Mouse (Mus musculus) MEL (cell line): ENCODE results near the gene Ccdc9b. TPM values are rescaled to one million over a fixed set of nuclear protein-coding genes. Genes with fewer than 3 reads are reported as not detected.

Experiments used
- DNase-seq: peaks from one replicate; pipeline ENCODE4 v3.0.0; 2011; ENCODE audit warnings: low read depth, low spot score
- H3K27ac ChIP-seq: 2 replicates; pipeline ENCODE4 v1.5.1; 2012; ENCODE audit warnings: low read depth, mild to moderate bottlenecking, control low read depth, low read length, moderate library complexity; ENCODE audit not compliant: control insufficient read depth
- H3K27me3 ChIP-seq, 2 experiments: fragments of 150-350 bp in 1 of 2; sonication (generic) in 1 of 2; 2 replicates each; pipeline ENCODE4 v1.6.1; 2012; ENCODE audit warnings: low read length in 2 of 2, mild to moderate bottlenecking in 2 of 2, improper control_type of control experiment in 1 of 2, moderate library complexity in 1 of 2; ENCODE audit not compliant: insufficient read depth in 2 of 2, control insufficient read depth in 1 of 2
- H3K36me3 ChIP-seq, 2 experiments: 2 replicates each; pipeline ENCODE4 v1.6.1; 2012 to 2014; ENCODE audit warnings: low read length in 2 of 2, improper control_type of control experiment in 1 of 2, inconsistent platforms in 1 of 2, mild to moderate bottlenecking in 1 of 2; ENCODE audit not compliant: insufficient read depth in 2 of 2, control insufficient read depth in 1 of 2
- H3K4me1 ChIP-seq, 2 experiments: fragments of 150-350 bp in 1 of 2; sonication (generic) in 1 of 2; 2 replicates each; pipeline ENCODE4 v1.6.1; 2012; ENCODE audit warnings: low read length in 2 of 2, improper control_type of control experiment in 1 of 2, mild to moderate bottlenecking in 1 of 2; ENCODE audit not compliant: insufficient read depth in 2 of 2, control insufficient read depth in 1 of 2
- H3K4me3 ChIP-seq, 2 experiments: fragments of 150-350 bp in 1 of 2; sonication (generic) in 1 of 2; 2 replicates each; pipeline ENCODE4 v1.5.1; 2012; ENCODE audit warnings: low read depth in 2 of 2, low read length in 2 of 2, mild to moderate bottlenecking in 2 of 2, moderate library complexity in 2 of 2, control low read depth in 1 of 2, improper control_type of control experiment in 1 of 2; ENCODE audit not compliant: control insufficient read depth in 1 of 2, insufficient read depth in 1 of 2
- H3K79me2 ChIP-seq: 2 replicates; pipeline ENCODE4 v1.6.1; 2012; ENCODE audit warnings: mild to moderate bottlenecking, low read length, moderate library complexity; ENCODE audit not compliant: control insufficient read depth, poor library complexity, insufficient read depth
- H3K9ac ChIP-seq: 2 replicates; pipeline ENCODE4 v1.6.1; 2012; ENCODE audit warnings: low read depth, mild to moderate bottlenecking, control low read depth, low read length, moderate library complexity; ENCODE audit not compliant: control insufficient read depth, poor library complexity, severe bottlenecking
- H3K9me3 ChIP-seq: fragments of 150-350 bp; sonication (generic); replicated peaks from 2 replicates; pipeline ENCODE4 v1.6.1; 2012; ENCODE audit warnings: mild to moderate bottlenecking, low read length, improper control_type of control experiment, moderate library complexity; ENCODE audit not compliant: insufficient read depth
- BHLHE40 ChIP-seq: IDR thresholded peaks from 2 replicates; pipeline ENCODE4 v1.6.1; 2012; ENCODE audit warnings: low read depth, mild to moderate bottlenecking, inconsistent platforms, low read length, improper control_type of control experiment, borderline replicate concordance
- CHD1 ChIP-seq: IDR thresholded peaks from 2 replicates; pipeline ENCODE4 v1.6.1; 2012; ENCODE audit warnings: low read depth, mild to moderate bottlenecking, inconsistent platforms, low read length, improper control_type of control experiment
- CHD2 ChIP-seq: IDR thresholded peaks from 2 replicates; pipeline ENCODE4 v1.6.1; 2011; ENCODE audit warnings: low read length, improper control_type of control experiment
- CTCF ChIP-seq, 3 experiments: IDR thresholded peaks in 2 of 3; conservative IDR thresholded peaks in 1 of 3; 2 replicates each; pipeline ENCODE4 v1.5.1; 2011 to 2012; ENCODE audit warnings: low read length in 3 of 3, low read depth in 2 of 3, mild to moderate bottlenecking in 2 of 3, improper control_type of control experiment in 1 of 3, inconsistent platforms in 1 of 3, mixed read lengths in 1 of 3, moderate library complexity in 1 of 3; ENCODE audit not compliant: control insufficient read depth in 1 of 3, insufficient read depth in 1 of 3, poor library complexity in 1 of 3, severe bottlenecking in 1 of 3
- E2F4 ChIP-seq: IDR thresholded peaks from 2 replicates; pipeline ENCODE4 v1.6.1; 2011; ENCODE audit warnings: low read depth, low read length, improper control_type of control experiment, borderline replicate concordance
- ELF1 ChIP-seq: IDR thresholded peaks from 2 replicates; pipeline ENCODE4 v1.6.1; 2014; ENCODE audit warnings: low read depth, mild to moderate bottlenecking, inconsistent platforms, low read length, improper control_type of control experiment, moderate library complexity
- EP300 ChIP-seq, 2 experiments: IDR thresholded peaks; 2 replicates each; pipeline ENCODE4 v1.6.1; 2011; ENCODE audit warnings: improper control_type of control experiment in 2 of 2, low read length in 2 of 2, low read depth in 1 of 2, mild to moderate bottlenecking in 1 of 2
- ETS1 ChIP-seq: IDR thresholded peaks from 2 replicates; pipeline ENCODE4 v1.6.1; 2012; ENCODE audit warnings: low read depth, mild to moderate bottlenecking, inconsistent platforms, low read length, improper control_type of control experiment, moderate library complexity
- GABPA ChIP-seq: IDR thresholded peaks from 2 replicates; pipeline ENCODE4 v1.6.1; 2012; ENCODE audit warnings: low read depth, mild to moderate bottlenecking, inconsistent platforms, low read length, improper control_type of control experiment, moderate library complexity
- GATA1 ChIP-seq: IDR thresholded peaks from 2 replicates; pipeline ENCODE4 v1.6.1; 2011; ENCODE audit warnings: low read depth, low read length, improper control_type of control experiment
- JUND ChIP-seq: IDR thresholded peaks from 2 replicates; pipeline ENCODE4 v1.6.1; 2011; ENCODE audit warnings: low read depth, mild to moderate bottlenecking, improper control_type of control experiment, low read length
- KAT2A ChIP-seq: conservative IDR thresholded peaks from 2 replicates; pipeline ENCODE4 v1.6.1; 2012; ENCODE audit warnings: low read depth, low read length, improper control_type of control experiment, inconsistent platforms
- MAFK ChIP-seq: IDR thresholded peaks from 2 replicates; pipeline ENCODE4 v1.6.1; 2011; ENCODE audit warnings: low read depth, mild to moderate bottlenecking, low read length, improper control_type of control experiment, borderline replicate concordance
- MAZ ChIP-seq: IDR thresholded peaks from 2 replicates; pipeline ENCODE4 v1.6.1; 2012; ENCODE audit warnings: low read depth, mild to moderate bottlenecking, inconsistent platforms, low read length, improper control_type of control experiment
- MEF2A ChIP-seq: IDR thresholded peaks from 2 replicates; pipeline ENCODE4 v1.6.1; 2014; ENCODE audit warnings: low read depth, mild to moderate bottlenecking, inconsistent platforms, low read length, improper control_type of control experiment; ENCODE audit not compliant: poor library complexity, insufficient replicate concordance, severe bottlenecking; ENCODE audit errors: extremely low read depth
- MYB ChIP-seq: IDR thresholded peaks from 2 replicates; pipeline ENCODE4 v1.6.1; 2011; ENCODE audit warnings: mild to moderate bottlenecking, low read depth, low read length, improper control_type of control experiment
- MYC ChIP-seq: IDR thresholded peaks from 2 replicates; pipeline ENCODE4 v1.6.1; 2011; ENCODE audit warnings: low read depth, mild to moderate bottlenecking, low read length, improper control_type of control experiment, moderate library complexity
- NELFE ChIP-seq: IDR thresholded peaks from 2 replicates; pipeline ENCODE4 v1.6.1; 2011; ENCODE audit warnings: low read depth, low read length, improper control_type of control experiment
- POLR2A ChIP-seq, 2 experiments: IDR thresholded peaks; 2 replicates each; pipeline ENCODE4 v1.6.1; 2011 to 2012; ENCODE audit warnings: low read length in 2 of 2, mild to moderate bottlenecking in 2 of 2, control low read depth in 1 of 2, improper control_type of control experiment in 1 of 2, low read depth in 1 of 2, moderate library complexity in 1 of 2; ENCODE audit not compliant: control insufficient read depth in 1 of 2, insufficient read depth in 1 of 2, poor library complexity in 1 of 2
- POLR2AphosphoS2 ChIP-seq: IDR thresholded peaks from 2 replicates; pipeline ENCODE4 v1.6.1; 2011; ENCODE audit warnings: low read length, improper control_type of control experiment
- POLR2AphosphoS5 ChIP-seq: IDR thresholded peaks from 2 replicates; pipeline ENCODE4 v1.6.1; 2012; ENCODE audit warnings: low read depth, borderline replicate concordance, mild to moderate bottlenecking, inconsistent platforms, low read length, moderate library complexity, mixed read lengths
- RAD21 ChIP-seq: IDR thresholded peaks from 2 replicates; pipeline ENCODE4 v1.6.1; 2011; ENCODE audit warnings: mild to moderate bottlenecking, low read depth, low read length, improper control_type of control experiment
- RCOR1 ChIP-seq: IDR thresholded peaks from 2 replicates; pipeline ENCODE4 v1.6.1; 2012; ENCODE audit warnings: low read depth, mild to moderate bottlenecking, inconsistent platforms, low read length, improper control_type of control experiment
- SIN3A ChIP-seq: IDR thresholded peaks from 2 replicates; pipeline ENCODE4 v1.6.1; 2012; ENCODE audit warnings: low read length, improper control_type of control experiment, inconsistent platforms
- SMC3 ChIP-seq: IDR thresholded peaks from 2 replicates; pipeline ENCODE4 v1.6.1; 2011; ENCODE audit warnings: low read depth, low read length, improper control_type of control experiment
- TAL1 ChIP-seq: IDR thresholded peaks from 2 replicates; pipeline ENCODE4 v1.6.1; 2012; ENCODE audit warnings: mild to moderate bottlenecking, inconsistent platforms, low read length, moderate library complexity, mixed read lengths
- TBP ChIP-seq: IDR thresholded peaks from 2 replicates; pipeline ENCODE4 v1.8.0; 2011; ENCODE audit warnings: low read depth, low read length, improper control_type of control experiment
- TCF12 ChIP-seq: IDR thresholded peaks from 2 replicates; pipeline ENCODE4 v1.6.1; 2014; ENCODE audit warnings: low read depth, mild to moderate bottlenecking, inconsistent platforms, low read length, improper control_type of control experiment, moderate library complexity
- UBTF ChIP-seq: IDR thresholded peaks from 2 replicates; pipeline ENCODE4 v1.6.1; 2012; ENCODE audit warnings: low read depth, mild to moderate bottlenecking, inconsistent platforms, low read length, improper control_type of control experiment, moderate library complexity, borderline replicate concordance; ENCODE audit not compliant: insufficient read depth
- ZC3H11A ChIP-seq: IDR thresholded peaks from 2 replicates; pipeline ENCODE4 v1.6.1; 2012; ENCODE audit warnings: low read depth, mild to moderate bottlenecking, inconsistent platforms, low read length, improper control_type of control experiment
- ZMIZ1 ChIP-seq: IDR thresholded peaks from 2 replicates; pipeline ENCODE4 v1.6.1; 2012; ENCODE audit warnings: low read depth, mild to moderate bottlenecking, inconsistent platforms, low read length, improper control_type of control experiment, moderate library complexity
- ZNF384 ChIP-seq: IDR thresholded peaks from 2 replicates; pipeline ENCODE4 v1.6.1; 2012; ENCODE audit warnings: low read depth, mild to moderate bottlenecking, inconsistent platforms, low read length, improper control_type of control experiment
- polyA plus RNA-seq, 2 experiments: library from polyadenylated mRNA; stranded (reverse) in 1 of 2; unstranded in 1 of 2; fragments of >175 nt in 1 of 2; fragments of >200 nt in 1 of 2; gene quantifications; 2 replicates each; pipeline versions ENCODE4 v1.2.1 to v1.2.4; 2012; ENCODE audit warnings: low replicate concordance in 2 of 2, low read depth in 1 of 2; ENCODE audit not compliant: insufficient read length in 2 of 2, insufficient read depth in 1 of 2, missing spikeins in 1 of 2
- total RNA-seq: library from RNA; depleted of rRNA; stranded (reverse); fragments of 300-350 nt; gene quantifications from 2 replicates; pipeline ENCODE4 v1.2.3, GENCODE M21; 2012

Ccdc9b gene
- total and polyA plus RNA-seq, 3 experiments = 1.7 to 2.4 TPM; not detected in 1

GRCm38 (mm10) chr2:118805756-118806155 lies 43.3 kb upstream of the Ccdc9b start:
- Histone ChIP-seq H3K27ac (peak overlapping the region; percentile 91), H3K79me2 (no peaks in the 10 kb centered on the region), H3K4me3 (no peak overlapping the region), H3K4me1 (peaks cover 18 to 41% of the 10 kb centered on the region in 2 experiments), H3K27me3 (no peaks in the 10 kb centered on the region), H3K9me3 (no peaks in the 10 kb centered on the region), H3K9ac (peak overlapping the region; percentile 21; the same call in 1 of the 2 replicates), H3K36me3 (peaks cover 0 to 43% of the 10 kb centered on the region in 2 experiments; a peak in 2 of 4 replicates)
- DNase-seq = peak; percentile 62
- 0 out of 2 replicates have a peak, but pooled peaks have one; percentile 11 for TF ChIP-seq GATA1
- no peak for TF ChIP-seq MYB
- peak in 1 of 2 experiments; percentile 40; a peak in 1 of 4 replicates for TF ChIP-seq EP300 (IDR thresholded peaks at IDR 0.05; ENCODE audit: low read depth in 1 of 2, low read length in 2 of 2)
- TF ChIP-seq TAL1 = peak; percentile 20; the same call in 1 of the 2 replicates
- no peak for TF ChIP-seq ELF1

GRCm38 (mm10) chr2:118805137-118805536 lies 42.7 kb upstream of the Ccdc9b start:
- peaks cover 18 to 41% of the 10 kb centered on the region in 2 experiments for H3K4me1 ChIP-seq
- peak overlapping the region; percentile 91 for H3K27ac ChIP-seq
- TF ChIP-seq SIN3A (no peak), POLR2A (IDR thresholded peaks at IDR 0.05; ENCODE audit: control insufficient read depth in 1 of 2, insufficient read depth in 1 of 2, low read depth in 1 of 2, low read length in 2 of 2, poor library complexity in 1 of 2) (no peak), MEF2A (no peak), MYC (peak; percentile 76; the same call in 1 of the 2 replicates), GATA1 (peak; percentile 92), TBP (peak; percentile 33; the same call in 1 of the 2 replicates), CTCF (IDR thresholded peaks at IDR 0.05 in 2 of 3, conservative IDR thresholded peaks at IDR 0.05 in 1 of 3; ENCODE audit: control insufficient read depth in 1 of 3, insufficient read depth in 1 of 3, low read depth in 2 of 3, low read length in 3 of 3, poor library complexity in 1 of 3, severe bottlenecking in 1 of 3) (no peak), UBTF (no peak), CHD2 (no peak), ZMIZ1 (no peak), TCF12 (peak; percentile 31; the same call in 1 of the 2 replicates), CHD1 (no peak), MAZ (no peak), GABPA (no peak), ZC3H11A (no peak), SMC3 (no peak), ZNF384 (no peak), BHLHE40 (no peak), RAD21 (no peak), E2F4 (no peak), NELFE (no peak), JUND (no peak), RCOR1 (peak; percentile 79), POLR2AphosphoS2 (no peak), POLR2AphosphoS5 (no peak), ETS1 (peak; percentile 89), KAT2A (no peak), MAFK (no peak), MYB (no peak)

More at GRCm38 (mm10) chr2:118805137-118805536, 42.7 kb upstream of the Ccdc9b start:
- H3K9ac ChIP-seq = peak overlapping the region; percentile 17; the same call in 1 of the 2 replicates
- H3K9me3 ChIP-seq = no peaks in the 10 kb centered on the region
- no peaks in the 10 kb centered on the region for H3K27me3 ChIP-seq
- peak; percentile 73 for DNase-seq
- peak overlapping the region; percentile 11 to 38; a peak in 3 of 4 replicates for H3K4me3 ChIP-seq
- no peaks in the 10 kb centered on the region for H3K79me2 ChIP-seq
- peaks cover 0 to 43% of the 10 kb centered on the region in 2 experiments; a peak in 2 of 4 replicates for H3K36me3 ChIP-seq
